Mouse (Mus musculus) limb, embryonic 14.5 days (tissue): Measurements from ENCODE around the gene Bbs2. TPM values are rescaled to one million over a fixed set of nuclear protein-coding genes. Genes with fewer than 3 reads are reported as not detected.

Experiments used
- ATAC-seq: fragments of 200-750 bp; cut with Nextera tagmentation; 2 replicates; pipeline ENCODE4 v1.8.0; 2017; ENCODE audit warnings: low read depth, moderate number of reproducible peaks, moderate TSS enrichment; ENCODE audit not compliant: low FRiP score
- DNase-seq: peaks from one replicate; pipeline ENCODE4 v3.0.0-alpha.2; 2015; ENCODE audit warnings: low spot score
- H3K27ac ChIP-seq: fragments of 300-500 bp; sonication (generic); replicated peaks from 2 replicates; pipeline ENCODE4 v1.5.1; 2014; ENCODE audit warnings: low read depth, mild to moderate bottlenecking, low read length, moderate library complexity, mixed read lengths
- H3K27me3 ChIP-seq: fragments of 300-500 bp; sonication (generic); 2 replicates; pipeline ENCODE4 v1.6.1; 2014; ENCODE audit warnings: low read length, mixed read lengths; ENCODE audit not compliant: control insufficient read depth, insufficient read depth
- H3K36me3 ChIP-seq: fragments of 300-500 bp; sonication (generic); 2 replicates; pipeline ENCODE4 v1.6.1; 2014; ENCODE audit warnings: mild to moderate bottlenecking, low read length, moderate library complexity, mixed read lengths; ENCODE audit not compliant: control insufficient read depth, insufficient read depth
- H3K4me1 ChIP-seq: fragments of 300-500 bp; sonication (generic); 2 replicates; pipeline ENCODE4 v1.6.1; 2014; ENCODE audit warnings: antibody characterized with exemption, low read length, mixed read lengths; ENCODE audit not compliant: control insufficient read depth, insufficient read depth
- H3K4me2 ChIP-seq: fragments of 300-500 bp; sonication (generic); replicated peaks from 2 replicates; pipeline ENCODE4 v1.6.1; 2014; ENCODE audit warnings: low read depth, mild to moderate bottlenecking, low read length, moderate library complexity; ENCODE audit not compliant: severe bottlenecking
- H3K4me3 ChIP-seq: fragments of 300-500 bp; sonication (generic); replicated peaks from 2 replicates; pipeline ENCODE4 v1.5.1; 2014; ENCODE audit warnings: low read length
- H3K9ac ChIP-seq: fragments of 300-500 bp; sonication (generic); 2 replicates; pipeline ENCODE4 v1.6.1; 2014; ENCODE audit warnings: mild to moderate bottlenecking, low read depth, low read length, moderate library complexity; ENCODE audit not compliant: severe bottlenecking
- H3K9me3 ChIP-seq: fragments of 300-500 bp; sonication (generic); 2 replicates; pipeline ENCODE4 v1.6.1; 2016; ENCODE audit warnings: low read length; ENCODE audit not compliant: control insufficient read depth
- POLR2A ChIP-seq: fragments of 200-500 bp; IDR thresholded peaks from 2 replicates; pipeline ENCODE4 v1.8.0; 2012; ENCODE audit warnings: inconsistent platforms, mild to moderate bottlenecking, moderate library complexity, borderline replicate concordance; ENCODE audit not compliant: insufficient read depth, insufficient read length; ENCODE audit errors: extremely low read depth
- WGBS: fragments of 180-500 bp; shearing (Covaris S2); extraction: QIAGEN DNeasy Blood & Tissue Kit; methylation state at CpG from one replicate; pipeline ENCODE4 v1.1.7; 2014; 5-methylcytosine and 5-hydroxymethylcytosine counted together
- polyA plus RNA-seq, 2 experiments: library from polyadenylated mRNA; depleted of rRNA in 1 of 2; stranded (reverse) in 1 of 2; unstranded in 1 of 2; fragments of >200 nt; fragmentation: Nextera tagmentation in 1 of 2; extraction: Ambion mirVana in 1 of 2; gene quantifications; 2 replicates each; pipeline versions ENCODE4 v1.2.1 to v1.2.3; 2012 to 2014

The Bbs2 gene
- polyA plus RNA-seq, 2 experiments = 12.7 to 27.3 TPM

DNA sequence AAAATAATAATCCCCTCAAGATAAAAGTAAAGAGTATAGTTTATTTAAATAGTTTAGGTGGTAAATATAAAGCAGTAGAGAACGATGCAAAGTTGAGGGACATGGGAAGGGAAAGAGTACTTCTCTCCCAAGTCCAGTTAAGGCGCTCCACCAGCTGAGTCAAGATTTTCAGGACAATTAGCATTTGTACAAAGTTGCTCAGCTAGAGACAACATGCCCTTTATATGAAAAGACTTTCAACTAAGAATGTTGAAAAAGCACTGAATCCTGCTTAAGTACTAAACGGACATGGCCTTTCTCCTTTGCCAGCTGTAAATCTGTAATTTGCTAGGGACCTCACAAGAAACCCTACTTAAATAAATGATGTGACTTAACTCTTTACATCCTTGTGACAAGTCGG, 268 bp upstream of the Bbs2 start:
- no peaks in the 10 kb centered on the region for H3K36me3 ChIP-seq
- no peaks in the 10 kb centered on the region for H3K9me3 ChIP-seq
- ATAC-seq (no peak), DNase-seq (no peak)
- peak overlapping the region; percentile 66 for H3K4me3 ChIP-seq
- 48% methylated on average over 4 of the region's 4 CpGs for WGBS
- peak overlapping the region; percentile 70 for H3K4me2 ChIP-seq
- no peak for TF ChIP-seq POLR2A
- no peaks in the 10 kb centered on the region for H3K27me3 ChIP-seq
- H3K4me1 ChIP-seq = peaks cover 9% of the 10 kb centered on the region
- peak overlapping the region; percentile 66 for H3K9ac ChIP-seq
- H3K27ac ChIP-seq = peak overlapping the region; percentile 90

DNA sequence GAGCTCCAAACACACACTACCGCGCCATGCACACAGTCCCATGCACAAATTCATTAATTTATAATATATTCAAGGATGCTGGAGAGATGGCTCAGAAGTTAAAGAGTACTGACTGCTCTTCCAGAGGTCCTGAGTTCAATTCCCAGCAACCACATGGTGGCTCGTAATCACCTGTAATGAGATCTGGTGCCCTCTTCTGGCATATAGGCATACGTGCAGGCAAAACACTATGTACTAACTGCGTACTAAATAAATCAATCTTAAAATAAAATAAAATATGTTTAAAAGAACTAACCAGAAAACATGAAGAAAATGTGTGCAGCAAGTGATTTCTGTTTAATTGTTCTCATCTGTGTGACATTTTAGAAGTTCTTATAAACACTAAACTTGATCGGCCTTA, 4.4 kb downstream of the Bbs2 start:
- H3K27me3 ChIP-seq = no peaks in the 10 kb centered on the region
- DNase-seq (no peak), ATAC-seq (no peak)
- H3K27ac ChIP-seq = no peak overlapping the region
- H3K4me3 ChIP-seq = no peak overlapping the region
- H3K9me3 ChIP-seq = no peaks in the 10 kb centered on the region
- 81% methylated on average over 6 of the region's 6 CpGs for WGBS
- H3K36me3 ChIP-seq = no peaks in the 10 kb centered on the region
- H3K4me2 ChIP-seq = no peak overlapping the region
- peaks cover 9% of the 10 kb centered on the region for H3K4me1 ChIP-seq
- no peak overlapping the region for H3K9ac ChIP-seq
- no peak for TF ChIP-seq POLR2A

DNA sequence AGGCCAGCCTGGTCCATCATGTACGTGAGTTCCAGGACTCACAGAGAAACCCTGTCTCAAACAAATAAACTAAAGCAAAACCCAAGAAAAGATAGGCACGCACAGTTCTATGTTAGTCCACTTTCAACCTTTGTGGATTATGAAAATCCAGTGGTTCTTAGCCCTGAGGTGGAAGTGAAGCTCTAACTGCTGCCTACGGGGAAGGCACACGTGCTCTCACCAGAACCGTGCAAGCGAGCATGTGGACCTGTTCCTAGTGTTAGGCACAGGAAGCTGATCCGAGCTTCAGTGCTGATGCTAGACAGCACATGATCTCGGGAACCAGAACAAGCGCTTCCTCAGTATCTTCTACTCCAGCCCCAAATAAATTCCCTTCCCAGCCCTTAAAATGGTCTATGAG, 5.9 kb downstream of the Bbs2 start:
- Histone ChIP-seq H3K4me3 (no peak overlapping the region), H3K36me3 (0 out of 2 replicates have a peak, but pooled peaks cover 4% of the 10 kb centered on the region), H3K4me1 (peaks cover 5% of the 10 kb centered on the region; the same call in 1 of the 2 replicates), H3K27ac (no peak overlapping the region), H3K9me3 (no peaks in the 10 kb centered on the region), H3K4me2 (no peak overlapping the region), H3K27me3 (no peaks in the 10 kb centered on the region), H3K9ac (no peak overlapping the region)
- no peak for TF ChIP-seq POLR2A
- no peak for DNase-seq
- 81% methylated on average over 9 of the region's 9 CpGs for WGBS
- ATAC-seq = no peak

DNA sequence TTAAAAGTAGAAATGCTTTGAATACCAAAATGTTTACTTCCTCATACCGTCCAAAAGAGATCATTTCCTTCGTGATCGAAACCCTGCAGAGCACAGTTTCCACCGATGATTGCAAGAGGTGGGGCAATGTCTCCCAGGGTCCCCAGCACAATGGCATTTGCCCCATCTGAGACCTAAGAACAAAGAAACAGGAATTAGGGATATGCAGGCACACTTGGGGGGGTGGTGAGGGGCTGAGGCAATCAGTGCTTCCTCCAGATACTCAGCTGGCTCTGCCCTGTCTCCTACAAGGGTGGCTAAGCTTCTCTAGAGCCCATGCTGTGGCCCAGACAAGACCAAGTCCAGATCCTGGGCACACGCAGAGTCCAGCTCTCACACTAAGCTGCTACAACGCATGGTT, 9.0 kb downstream of the Bbs2 start:
- H3K4me2 ChIP-seq = no peak overlapping the region
- 0 out of 2 replicates have a peak, but pooled peaks cover 7% of the 10 kb centered on the region for H3K36me3 ChIP-seq
- no peak overlapping the region for H3K9ac ChIP-seq
- H3K4me3 ChIP-seq = no peak overlapping the region
- ATAC-seq (no peak), DNase-seq (no peak)
- no peaks in the 10 kb centered on the region for H3K9me3 ChIP-seq
- TF ChIP-seq POLR2A = no peak
- H3K27me3 ChIP-seq = no peaks in the 10 kb centered on the region
- WGBS = 72% methylated on average over 6 of the region's 6 CpGs
- no peaks in the 10 kb centered on the region for H3K4me1 ChIP-seq
- no peak overlapping the region for H3K27ac ChIP-seq

DNA sequence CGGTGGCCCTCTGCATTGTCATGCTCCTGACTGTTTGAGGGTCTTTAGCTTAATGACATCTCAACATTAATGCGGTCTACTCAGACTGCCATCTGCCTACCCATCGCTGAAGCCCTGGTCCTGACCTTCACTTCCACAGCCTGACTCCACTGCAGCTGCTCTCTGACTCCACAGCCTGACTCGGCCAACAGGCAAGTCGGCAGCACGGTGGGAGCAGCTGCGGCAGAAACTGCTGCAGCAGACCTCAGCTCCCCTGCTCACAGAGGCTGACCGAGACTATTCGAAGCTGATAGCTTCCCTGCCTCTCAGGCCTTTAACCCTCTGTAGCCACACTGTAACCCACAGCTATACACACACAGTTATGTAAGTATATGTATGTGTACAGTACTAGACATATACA, 10.8 kb downstream of the Bbs2 start:
- no peaks in the 10 kb centered on the region for H3K9me3 ChIP-seq

More for the DNA sequence above, 10.8 kb downstream of the Bbs2 start:
- H3K27ac ChIP-seq = no peak overlapping the region
- DNase-seq (no peak), ATAC-seq (no peak)
- H3K9ac ChIP-seq = no peak overlapping the region
- TF ChIP-seq POLR2A = no peak
- no peaks in the 10 kb centered on the region for H3K27me3 ChIP-seq
- 0 out of 2 replicates have a peak, but pooled peaks cover 7% of the 10 kb centered on the region for H3K36me3 ChIP-seq
- no peaks in the 10 kb centered on the region for H3K4me1 ChIP-seq
- H3K4me3 ChIP-seq = no peak overlapping the region
- no peak overlapping the region for H3K4me2 ChIP-seq
- WGBS = 89% methylated on average over 9 of the region's 9 CpGs
